Mouse (Mus musculus) gastrocnemius, adult 8-10 months (tissue): ENCODE results near the gene Hhipl1. TPM values are rescaled to one million over a fixed set of nuclear protein-coding genes. Genes with fewer than 3 reads are reported as not detected.

ENCODE experiments used
- DNase-seq, 2 experiments: peaks; one replicate each; pipeline ENCODE4 v3.0.0; 2022; ENCODE audit warnings: low spot score in 2 of 2
- total RNA-seq, 4 experiments: library from RNA; stranded (reverse); gene quantifications; 2 replicates each; pipeline ENCODE4 v1.2.4; 2022

Gene Hhipl1
- total RNA-seq, 4 experiments from 2014 or later: 0.44 to 0.74 (median 0.69) TPM

DNA sequence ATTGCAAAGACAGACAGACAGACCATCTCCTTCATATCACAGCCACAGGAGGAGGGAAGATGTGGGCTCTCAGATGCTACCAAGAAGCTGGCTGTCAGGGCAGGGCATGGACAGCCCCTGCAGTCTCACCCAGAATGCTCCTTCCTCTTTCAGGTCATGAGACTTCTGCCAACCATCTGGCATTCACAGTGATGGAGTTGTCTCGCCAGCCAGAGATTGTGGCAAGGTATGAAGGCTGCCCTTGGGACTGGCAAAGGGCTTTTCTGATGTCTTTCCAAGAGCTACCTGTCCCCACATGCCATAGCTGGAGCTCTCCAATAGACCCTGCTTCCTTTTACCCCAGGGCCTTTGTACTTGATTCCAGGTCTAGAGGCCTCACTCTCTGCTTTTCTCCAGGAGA lies 49.2 kb downstream of the Hhipl1 start:
- no peak for DNase-seq

DNA sequence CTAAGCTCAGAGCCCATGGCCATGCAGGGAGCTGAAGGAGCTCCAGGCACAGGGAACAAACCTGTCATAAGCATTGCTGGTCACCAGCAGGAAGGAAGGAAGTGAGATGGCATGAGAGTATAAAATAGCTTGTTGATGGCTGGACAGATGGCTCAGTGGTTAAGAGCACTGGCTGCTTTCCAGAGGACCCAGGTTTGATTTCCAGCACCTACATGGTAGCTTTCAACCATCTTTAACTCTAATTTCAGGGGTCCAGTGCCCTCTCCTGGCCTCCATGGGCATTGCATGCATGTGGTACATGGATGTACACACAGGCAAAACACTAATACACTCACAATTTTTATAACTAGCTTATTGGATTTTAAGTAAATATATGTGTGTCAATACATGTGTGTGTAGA lies 49.9 kb downstream of the Hhipl1 start:
- DNase-seq: no peak

DNA sequence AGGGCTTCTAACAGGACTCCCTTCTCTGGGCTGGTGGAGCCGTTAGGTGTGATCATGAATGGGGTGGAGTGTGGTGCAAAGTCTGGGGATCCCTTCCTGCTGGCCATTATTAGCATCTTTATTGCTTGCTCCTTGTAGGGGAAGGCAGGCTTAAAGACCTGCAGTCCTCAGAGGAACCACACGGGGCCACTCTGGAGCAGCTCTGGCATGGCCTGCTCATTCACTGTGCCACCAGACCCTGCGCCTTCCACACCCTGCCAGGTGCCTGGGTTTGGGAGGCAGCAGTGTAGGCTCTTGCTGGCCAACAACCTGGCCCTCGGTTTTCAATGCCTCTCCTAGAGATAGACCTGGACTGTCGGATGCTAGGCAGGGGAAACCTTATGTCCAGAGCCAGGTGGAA lies 57.7 kb downstream of the Hhipl1 start:
- peak; percentile 75 to 76 for DNase-seq

DNA sequence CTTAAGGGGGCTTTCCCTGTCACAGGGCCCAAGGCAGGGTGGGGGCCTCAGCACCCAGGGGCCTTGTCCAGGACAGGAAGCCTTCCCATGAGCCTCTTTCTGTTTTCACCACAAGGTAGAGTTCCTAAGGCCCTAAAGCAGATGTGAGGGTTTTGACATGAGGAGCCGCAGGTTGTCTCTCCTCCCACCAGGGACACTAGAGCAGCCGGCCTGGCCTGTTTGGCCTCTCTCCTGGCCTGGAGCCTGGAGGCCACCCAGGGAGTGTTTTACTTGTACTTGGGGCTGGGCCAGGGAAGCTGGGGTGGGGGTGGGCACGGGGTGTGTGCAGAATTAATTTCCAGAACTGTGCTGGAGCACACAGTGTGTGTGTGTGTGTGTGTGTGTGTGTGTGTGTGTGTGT lies 59.3 kb downstream of the Hhipl1 start:
- peak; percentile 31 to 59 for DNase-seq

DNA sequence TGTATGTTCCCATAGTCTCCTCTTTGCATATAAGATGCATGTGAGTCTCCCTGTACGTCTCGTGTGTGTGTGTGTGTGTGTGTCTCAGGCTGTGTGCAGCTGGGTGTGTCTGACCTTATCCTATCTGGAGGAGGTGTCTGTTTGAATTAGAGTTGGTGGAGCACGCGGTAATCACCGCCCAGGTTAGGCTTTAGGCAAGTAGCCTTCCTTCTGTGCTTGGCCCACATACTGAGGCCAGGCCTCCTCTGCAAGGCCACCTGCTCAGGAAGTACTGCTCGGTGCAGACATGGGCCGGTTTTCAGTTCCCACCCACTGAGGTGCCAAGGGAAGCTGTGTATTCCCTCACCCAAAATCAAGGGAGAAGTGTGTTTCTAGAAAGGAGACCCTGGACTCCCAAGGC lies 59.8 kb downstream of the Hhipl1 start:
- no peak for DNase-seq

DNA sequence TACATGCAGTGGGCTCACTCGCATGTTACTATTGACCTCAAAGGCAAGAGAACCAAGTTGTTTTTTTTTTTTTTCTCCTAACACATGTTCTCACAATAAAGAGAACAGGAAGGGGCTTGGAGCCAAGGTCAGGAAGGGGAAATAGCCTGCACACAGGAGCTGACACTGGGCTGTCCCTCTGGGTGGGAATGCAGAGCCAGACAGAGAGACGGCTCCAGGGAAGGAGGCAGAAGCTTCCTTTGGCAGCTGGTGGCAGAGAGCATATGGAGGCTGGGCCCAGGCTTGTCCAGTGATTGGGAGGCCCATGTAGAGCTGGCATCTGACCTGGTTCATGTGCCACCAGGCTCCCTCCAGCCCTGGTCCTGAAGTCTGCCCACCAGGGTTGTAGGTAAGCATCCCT lies 61.8 kb downstream of the Hhipl1 start:
- DNase-seq: no peak

DNA sequence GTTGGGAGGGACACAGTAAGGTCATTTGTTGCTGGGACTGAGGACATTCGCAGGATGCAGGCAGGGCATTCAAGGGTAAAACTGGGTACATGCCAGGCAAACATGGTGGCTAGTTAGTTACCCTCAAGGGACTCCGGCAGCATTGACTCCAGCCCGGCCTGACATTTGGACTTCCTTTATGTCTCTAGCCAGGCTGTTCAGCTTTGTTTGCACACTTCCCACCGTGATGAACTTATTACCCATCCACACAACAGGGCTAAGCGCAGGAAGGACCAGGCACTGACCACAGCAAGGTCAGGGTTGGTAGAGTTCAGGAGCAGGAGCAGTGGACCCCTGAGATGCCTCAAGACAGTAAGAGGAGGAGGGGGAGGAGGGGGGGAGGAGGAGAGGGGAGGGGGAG lies 62.9 kb downstream of the Hhipl1 start:
- DNase-seq: no peak

DNA sequence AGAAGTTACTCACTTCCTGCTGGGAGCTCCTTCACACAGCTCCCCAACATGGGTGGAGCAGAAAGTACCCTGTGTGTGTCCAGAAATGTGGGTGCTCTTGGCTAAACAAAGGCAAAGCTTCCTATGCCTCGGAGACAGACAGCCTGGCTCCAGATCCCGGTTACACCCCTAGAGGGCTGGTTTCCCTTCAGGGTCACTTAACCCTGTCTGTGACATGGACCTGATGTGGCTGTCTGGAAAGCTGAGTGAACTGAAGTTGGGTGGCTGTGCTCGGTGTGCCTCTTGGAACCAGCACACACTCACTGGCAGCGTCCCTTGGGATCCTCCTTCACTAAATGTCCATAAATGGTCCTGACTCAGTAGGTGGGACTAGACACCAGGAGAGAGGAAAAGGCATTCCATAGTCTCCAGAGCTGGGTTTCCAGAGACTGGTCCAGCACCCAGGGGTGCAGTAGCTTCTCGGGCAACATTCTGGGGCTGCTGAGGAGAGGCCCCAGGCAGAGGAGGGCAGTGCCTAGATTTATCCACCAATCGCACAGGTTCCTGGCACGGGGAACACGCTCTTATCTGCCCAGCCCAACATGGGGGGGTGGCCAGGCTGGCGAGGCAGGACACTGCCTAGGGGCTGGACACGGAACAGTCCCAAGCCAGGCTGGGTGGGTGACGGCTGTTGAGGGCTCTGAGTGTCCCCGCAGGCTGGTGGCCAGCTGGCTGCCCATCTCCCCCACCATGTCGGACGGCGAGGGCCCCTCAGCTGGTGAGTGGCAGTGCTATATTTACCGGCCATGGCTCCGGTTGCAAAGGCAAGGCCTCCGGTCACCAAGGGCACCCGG lies 64.7 kb downstream of the Hhipl1 start, which contains the start of gene Eml1:
Eml1 (plus strand) TSS at position 362 of the 833 bp plus-strand sequence.
- peak; percentile 50 to 67 for DNase-seq

DNA sequence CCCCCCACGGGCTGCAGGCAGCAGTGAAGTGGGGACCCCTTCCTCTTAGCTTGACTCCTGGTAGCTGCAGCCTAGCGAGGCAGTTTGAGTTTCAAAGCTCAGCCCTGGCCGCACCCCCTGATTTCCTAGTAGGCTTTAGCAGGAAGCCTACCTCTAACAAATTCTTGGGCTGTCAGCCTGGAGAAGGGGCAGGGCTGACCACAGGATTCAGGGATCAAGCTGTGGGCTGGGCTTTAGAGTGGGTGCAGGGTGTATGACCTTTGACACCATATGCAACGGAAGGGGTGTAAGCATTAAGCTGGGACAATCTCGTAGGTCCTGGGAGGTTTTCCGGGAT lies 65.3 kb downstream of the Hhipl1 start:
- DNase-seq: no peak

DNA sequence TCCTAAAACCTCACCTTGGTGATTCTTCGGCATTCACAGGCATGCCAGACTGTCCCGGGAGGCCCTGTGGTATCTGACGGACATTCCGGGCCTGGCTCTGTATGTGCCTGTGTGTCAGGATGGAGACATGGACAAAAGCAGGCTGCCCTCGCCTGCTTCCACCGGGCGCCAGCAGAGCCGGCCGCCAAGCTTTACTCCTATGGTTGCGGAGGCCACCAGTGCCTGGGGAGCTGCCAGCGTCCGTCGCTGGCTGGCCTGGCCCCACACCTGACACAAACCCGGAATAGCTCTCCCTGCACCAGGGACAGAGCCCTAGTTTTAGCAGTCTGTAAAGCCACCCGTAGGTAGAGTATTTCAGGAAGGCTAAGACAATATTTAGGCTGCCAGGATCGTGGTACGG lies 66.2 kb downstream of the Hhipl1 start:
- peak; percentile 71 to 81 for DNase-seq

DNA sequence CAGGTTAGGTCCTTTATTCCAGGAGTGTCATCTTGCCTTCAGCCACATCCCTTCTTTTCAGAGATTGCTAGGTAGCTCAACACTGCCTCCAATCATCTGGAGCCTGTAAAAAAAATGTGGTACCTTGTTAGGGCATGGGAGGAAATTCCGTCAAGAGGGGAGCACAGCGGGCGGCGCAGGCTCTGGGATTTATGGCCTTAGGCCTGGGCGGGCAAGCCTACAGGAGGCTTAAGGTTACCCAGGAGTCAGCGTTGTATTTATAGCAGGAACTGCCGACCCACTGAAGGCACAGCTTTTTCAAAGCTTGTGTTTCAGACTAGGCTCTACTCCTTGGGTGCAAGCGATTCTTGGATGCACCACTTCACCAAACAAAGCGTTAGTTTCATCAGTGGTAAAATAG lies 67.5 kb downstream of the Hhipl1 start:
- DNase-seq: peak; percentile 39 to 69

DNA sequence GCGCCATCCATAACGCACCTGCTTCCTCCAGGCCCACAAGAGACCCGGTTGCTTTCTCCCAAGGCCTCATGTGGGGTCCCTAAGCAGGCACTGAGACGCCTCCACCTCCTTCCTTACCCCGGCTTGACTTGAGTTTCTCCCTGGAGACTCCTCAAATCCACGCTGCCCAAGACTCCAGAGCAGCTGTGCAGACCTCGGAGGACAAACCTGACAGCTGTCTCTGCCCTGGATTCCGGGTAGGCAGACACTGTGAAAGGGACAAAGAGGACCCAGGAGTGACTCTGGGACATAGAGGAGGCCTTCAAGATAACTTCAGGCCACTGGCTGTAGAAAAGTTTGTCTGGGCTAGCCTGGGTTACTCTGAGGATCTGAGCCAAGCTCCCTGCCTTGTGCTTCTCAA lies 68.6 kb downstream of the Hhipl1 start:
- DNase-seq: no peak

DNA sequence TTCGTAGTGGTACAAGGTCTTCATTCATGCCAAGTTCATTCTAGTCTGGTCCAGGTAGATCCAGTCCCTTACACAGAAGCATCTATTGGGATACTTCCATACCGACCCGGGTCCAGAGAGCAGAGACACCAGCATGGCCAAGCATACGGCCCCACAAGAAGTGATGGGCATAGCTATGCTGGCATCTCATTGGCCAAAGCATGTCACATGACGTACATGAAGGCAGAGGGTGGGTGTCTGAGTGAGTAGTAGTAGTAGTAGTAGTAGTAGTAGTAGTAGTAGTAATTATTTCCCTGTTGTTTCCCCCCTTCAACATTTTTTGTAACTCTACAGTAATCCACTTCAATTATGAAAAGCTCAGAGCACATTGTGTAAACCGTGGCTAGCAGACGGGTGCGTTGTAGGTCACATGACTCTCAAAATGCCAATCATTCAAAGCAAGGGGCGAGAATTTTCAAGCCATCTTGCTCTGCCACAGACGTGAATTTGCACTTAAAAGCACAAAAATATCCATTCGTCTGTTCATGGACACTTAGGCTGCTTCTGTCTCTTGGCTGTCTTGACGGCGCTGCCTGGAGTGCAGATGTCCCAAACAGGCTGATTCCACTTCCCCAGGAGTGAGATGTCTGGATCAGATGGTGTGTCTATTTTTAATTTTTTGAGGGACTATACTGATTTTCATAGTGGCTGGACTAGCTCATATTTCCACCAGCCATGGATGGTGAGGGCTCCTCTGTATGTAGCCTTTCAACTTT lies 72.5 kb downstream of the Hhipl1 start:
- no peak for DNase-seq

Other genes with a start within 250 kb of the Hhipl1 start
- 100 to 1,000 TPM; 111 to 120 (median 117) TPM for gene Setd3, start 127.0 kb upstream of the Hhipl1 start, total RNA-seq
- 100 to 1,000 TPM; 133 to 150 (median 139) TPM for gene Ccnk, start 126.7 kb upstream of the Hhipl1 start, total RNA-seq
- 10 to 100 TPM; 41.1 to 49.4 (median 43.5) TPM for gene Ccdc85c, start 30.8 kb upstream of the Hhipl1 start, total RNA-seq
- gene Cyp46a1, start 28.1 kb downstream of the Hhipl1 start, total RNA-seq: under 1 TPM; 0.13 to 0.44 (median 0.19) TPM
- gene Eml1, start 64.7 kb downstream of the Hhipl1 start, total RNA-seq: 100 to 1,000 TPM in 3 of 4 experiments, 10 to 100 TPM in 1; 92.6 to 123 (median 118) TPM
- gene Evl, start 248.4 kb downstream of the Hhipl1 start, total RNA-seq: 10 to 100 TPM in 1 of 4 experiments, 1 to 10 TPM in 3; 5.5 to 10.1 (median 7.4) TPM